Mouse (Mus musculus): ENCODE measurements at regions not wholly inside any gene's neighbourhood (a gene's known extent, or its start where the extent isn't known, plus 50 kb on each side); places are given as distances from the start of the nearest gene placed in this dataset.

DNA sequence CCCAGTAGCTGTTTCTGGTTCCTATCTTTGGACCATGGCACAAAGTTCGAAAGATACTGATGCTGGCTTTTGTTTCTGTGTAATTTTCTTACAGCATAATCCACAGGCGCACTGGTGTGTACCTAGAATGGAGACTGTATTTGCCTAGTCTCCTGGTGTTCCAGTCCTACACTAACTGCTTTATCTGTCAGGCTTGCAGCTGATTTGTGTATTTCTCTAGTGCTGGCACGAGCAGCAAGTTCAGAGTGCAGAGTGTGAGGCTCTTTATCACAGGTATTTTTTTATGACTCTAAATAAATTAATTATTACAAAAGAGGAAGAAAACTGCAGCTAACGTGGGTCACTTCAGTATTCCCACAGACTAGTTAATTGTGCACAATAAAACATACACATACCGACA lies 405.1 kb upstream of the Zeb2 start:
- WGBS: 68% methylated on average over 5 of the region's 5 CpGs
- no peak for ATAC-seq (ENCODE audit: insufficient number of reproducible peaks, low FRiP score)
- no peaks in the 10 kb centered on the region for H3K9me3 ChIP-seq (replicated peaks)
- H3K4me2 ChIP-seq: no peak overlapping the region
- no peak overlapping the region for H3K27ac ChIP-seq (ENCODE audit: poor library complexity, severe bottlenecking)
- no peaks in the 10 kb centered on the region for H3K36me3 ChIP-seq
- no peak overlapping the region for H3K9ac ChIP-seq
- H3K27me3 ChIP-seq (replicated peaks): no peaks in the 10 kb centered on the region
- no peak overlapping the region for H3K4me3 ChIP-seq
- peaks cover 6% of the 10 kb centered on the region; the same call in 1 of the 2 replicates for H3K4me1 ChIP-seq (replicated peaks)

DNA sequence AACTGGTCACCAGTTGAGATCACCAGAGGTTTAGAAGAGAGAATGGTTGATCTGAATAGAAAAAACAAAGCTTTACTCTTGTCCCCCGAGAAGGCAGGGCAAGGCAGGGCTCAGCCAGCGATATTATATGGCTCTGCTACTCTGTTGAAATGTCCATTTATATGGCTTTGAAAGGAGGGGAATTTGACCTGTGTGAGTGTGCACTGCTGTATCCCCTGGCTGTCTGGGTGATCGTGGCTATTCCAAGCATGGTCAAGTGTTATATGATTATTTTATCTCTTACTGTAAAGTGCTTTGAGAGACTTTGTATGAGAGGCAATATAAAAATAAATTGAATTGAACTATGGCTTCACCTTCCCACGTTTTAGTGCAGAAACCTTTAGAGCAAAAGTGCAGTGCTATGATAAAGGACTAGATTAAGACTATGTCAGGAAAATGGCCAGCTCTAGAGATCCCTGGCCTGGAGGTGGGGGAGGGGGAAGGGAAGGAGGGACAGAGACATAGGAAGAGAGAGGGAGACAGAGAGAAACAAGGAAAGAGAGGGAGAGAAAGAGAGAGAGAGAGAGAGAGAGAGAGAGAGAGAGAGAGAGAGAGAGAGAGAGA lies 402.5 kb upstream of the Zeb2 start:
- Histone ChIP-seq H3K36me3 (no peaks in the 10 kb centered on the region), H3K9me3 (replicated peaks) (no peaks in the 10 kb centered on the region), H3K9ac (no peak overlapping the region), H3K4me2 (no peak overlapping the region), H3K27ac (ENCODE audit: poor library complexity, severe bottlenecking) (0 out of 2 replicates have a peak overlapping the region, but pooled peaks have one; percentile 29), H3K4me1 (replicated peaks) (peaks cover 6% of the 10 kb centered on the region; the same call in 1 of the 2 replicates), H3K27me3 (replicated peaks) (no peaks in the 10 kb centered on the region), H3K4me3 (no peak overlapping the region)
- 18% methylated on average over 4 of the region's 4 CpGs for WGBS
- ATAC-seq (ENCODE audit: insufficient number of reproducible peaks, low FRiP score): no peak

DNA sequence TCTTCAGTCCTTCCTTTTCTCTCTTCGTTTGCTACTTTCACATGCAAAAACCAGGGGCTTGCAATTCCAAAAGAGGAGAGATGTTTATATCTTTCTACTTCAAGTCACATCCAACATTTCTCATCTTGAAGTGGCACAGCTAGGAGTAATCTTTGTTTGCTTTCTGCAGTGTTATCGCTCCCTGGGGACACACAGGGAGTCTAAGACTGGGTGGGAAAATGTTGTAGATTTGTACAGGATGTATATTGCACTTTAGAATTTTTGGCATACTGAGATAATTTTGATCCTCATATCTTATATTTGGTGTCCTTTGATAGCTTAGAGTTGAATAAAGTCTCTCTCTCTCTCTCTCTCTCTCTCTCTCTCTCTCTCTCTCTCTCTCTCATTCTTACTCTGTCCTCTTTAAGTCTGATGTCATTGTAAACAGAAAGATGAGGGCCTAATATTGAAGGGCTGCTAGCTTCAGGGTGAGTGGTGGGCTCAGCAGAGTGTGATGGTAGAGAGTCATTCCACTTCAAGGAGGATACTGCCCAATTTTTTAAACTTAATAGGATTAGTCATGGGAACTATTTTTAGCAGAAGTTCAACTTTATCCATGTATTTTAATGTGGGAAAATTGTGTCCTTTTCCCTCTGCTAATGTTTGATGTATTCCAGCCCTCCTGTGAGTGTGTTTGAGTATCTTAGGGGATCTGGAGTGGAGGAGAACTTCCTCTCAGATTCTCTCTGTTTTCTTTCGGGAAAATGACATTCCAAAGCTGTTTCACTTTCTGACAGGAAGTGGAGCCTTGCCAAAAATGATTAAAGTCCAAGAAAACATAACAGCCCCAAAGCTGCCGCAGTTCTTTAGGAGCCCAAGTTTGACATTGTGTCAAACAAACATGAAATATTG lies 397.3 kb upstream of the Zeb2 start:
- 35% methylated on average over 4 of the region's 4 CpGs for WGBS
- Histone ChIP-seq H3K36me3 (no peaks in the 10 kb centered on the region), H3K27me3 (replicated peaks) (no peaks in the 10 kb centered on the region), H3K27ac (ENCODE audit: poor library complexity, severe bottlenecking) (peak overlapping the region; percentile 68), H3K9me3 (replicated peaks) (no peaks in the 10 kb centered on the region), H3K4me2 (no peak overlapping the region), H3K4me3 (no peak overlapping the region), H3K4me1 (replicated peaks) (peaks cover 5% of the 10 kb centered on the region; the same call in 1 of the 2 replicates), H3K9ac (no peak overlapping the region)
- peak; percentile 45; the same call in 1 of the 2 replicates for ATAC-seq (ENCODE audit: insufficient number of reproducible peaks, low FRiP score)

DNA sequence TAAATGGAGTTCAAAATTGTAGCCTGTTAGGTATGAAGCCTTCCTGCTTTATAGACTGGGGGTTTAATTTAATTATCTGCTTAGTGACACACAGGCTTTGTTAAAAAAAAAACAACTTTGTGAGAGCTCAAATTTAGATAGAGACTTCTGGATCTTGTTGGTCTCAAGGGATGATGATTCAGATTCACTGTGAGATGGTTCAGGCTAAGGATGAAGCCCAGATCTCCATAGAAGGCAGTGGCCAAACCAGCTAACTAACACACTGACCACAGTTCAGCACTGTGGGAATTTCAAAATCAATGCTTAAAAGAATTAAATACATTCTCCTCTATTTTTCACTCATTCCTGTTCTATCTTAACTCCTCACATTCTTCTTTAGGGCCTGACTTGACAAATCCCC lies 395.7 kb upstream of the Zeb2 start:
- Histone ChIP-seq H3K27me3 (replicated peaks) (no peaks in the 10 kb centered on the region), H3K9ac (no peak overlapping the region), H3K27ac (ENCODE audit: poor library complexity, severe bottlenecking) (no peak overlapping the region), H3K4me3 (no peak overlapping the region), H3K4me2 (no peak overlapping the region), H3K36me3 (no peaks in the 10 kb centered on the region), H3K4me1 (replicated peaks) (no peaks in the 10 kb centered on the region), H3K9me3 (replicated peaks) (no peaks in the 10 kb centered on the region)
- no peak for ATAC-seq (ENCODE audit: insufficient number of reproducible peaks, low FRiP score)

DNA sequence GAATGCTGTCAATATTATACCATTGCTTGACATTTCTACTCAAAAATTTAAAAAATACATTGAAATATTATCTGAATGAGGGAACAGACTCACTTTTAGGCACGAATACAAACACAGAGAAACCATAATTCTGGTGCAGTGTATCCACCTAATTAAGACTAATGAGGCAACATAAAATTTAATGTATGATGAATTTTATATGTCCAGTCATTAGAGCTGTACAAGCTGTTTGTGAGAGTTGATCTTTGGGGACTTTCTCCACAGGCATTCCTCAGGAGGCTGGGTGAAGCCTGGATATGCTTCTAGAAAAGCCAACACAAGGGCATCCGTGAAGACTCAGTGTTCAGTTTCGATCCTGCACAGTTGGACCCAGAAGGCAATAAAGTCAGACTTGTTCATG lies 394.6 kb upstream of the Zeb2 start:
- no peaks in the 10 kb centered on the region for H3K36me3 ChIP-seq
- H3K4me2 ChIP-seq: no peak overlapping the region
- H3K4me3 ChIP-seq: no peak overlapping the region
- H3K4me1 ChIP-seq (replicated peaks): no peaks in the 10 kb centered on the region
- ATAC-seq (ENCODE audit: insufficient number of reproducible peaks, low FRiP score): no peak
- 89% methylated on average over 3 of the region's 3 CpGs for WGBS
- H3K9me3 ChIP-seq (replicated peaks): no peaks in the 10 kb centered on the region
- H3K9ac ChIP-seq: no peak overlapping the region
- H3K27ac ChIP-seq (ENCODE audit: poor library complexity, severe bottlenecking): no peak overlapping the region
- no peaks in the 10 kb centered on the region for H3K27me3 ChIP-seq (replicated peaks)

DNA sequence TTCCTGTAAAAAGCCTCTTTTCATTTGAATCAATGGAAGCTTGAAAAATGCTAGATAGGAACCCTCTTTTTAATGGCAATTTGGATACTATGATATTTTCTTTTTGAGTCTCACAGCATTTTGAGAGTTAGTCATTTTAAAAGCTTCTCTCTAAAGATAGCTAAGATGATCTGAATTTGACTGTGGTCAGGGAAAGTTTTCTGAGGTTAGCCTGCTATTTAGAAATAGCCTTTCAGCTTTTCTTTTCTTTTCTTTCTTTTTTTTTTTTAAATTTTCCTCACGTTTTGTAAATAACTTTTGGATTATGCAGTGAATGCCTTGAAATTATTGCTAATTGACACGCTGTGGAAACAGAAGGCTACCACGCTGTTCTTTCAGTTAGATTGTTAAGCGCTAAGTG lies 387.3 kb upstream of the Zeb2 start:
- no peaks in the 10 kb centered on the region for H3K27me3 ChIP-seq (replicated peaks)
- H3K27ac ChIP-seq (ENCODE audit: poor library complexity, severe bottlenecking): no peak overlapping the region
- no peaks in the 10 kb centered on the region for H3K4me1 ChIP-seq (replicated peaks)
- H3K9ac ChIP-seq: no peak overlapping the region
- ATAC-seq (ENCODE audit: insufficient number of reproducible peaks, low FRiP score): no peak
- H3K36me3 ChIP-seq: no peaks in the 10 kb centered on the region
- no peak overlapping the region for H3K4me3 ChIP-seq
- 80% methylated on average over 4 of the region's 4 CpGs for WGBS
- H3K9me3 ChIP-seq (replicated peaks): no peaks in the 10 kb centered on the region
- H3K4me2 ChIP-seq: no peak overlapping the region

DNA sequence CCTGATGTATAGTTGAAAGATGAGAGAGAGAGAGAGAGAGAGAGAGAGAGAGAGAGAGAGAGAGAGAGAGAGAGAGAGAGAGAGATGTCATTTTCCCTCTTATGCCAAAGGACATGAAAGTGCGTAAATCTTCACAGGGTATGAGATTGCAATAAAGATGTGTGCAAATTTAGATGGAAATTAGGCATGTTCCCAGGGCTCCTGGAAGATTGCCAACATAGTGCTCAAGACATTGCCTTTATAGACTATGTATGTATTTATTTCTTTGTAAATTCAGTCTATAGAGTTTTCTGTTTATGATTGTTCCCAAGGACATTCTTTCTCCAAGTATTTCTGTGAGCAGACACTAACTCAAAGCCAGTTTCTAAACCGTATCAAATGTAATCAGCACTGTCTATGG lies 376.5 kb upstream of the Zeb2 start:
- Histone ChIP-seq H3K36me3 (no peaks in the 10 kb centered on the region), H3K27me3 (replicated peaks) (no peaks in the 10 kb centered on the region), H3K27ac (ENCODE audit: poor library complexity, severe bottlenecking) (no peak overlapping the region), H3K4me2 (no peak overlapping the region), H3K4me3 (no peak overlapping the region), H3K4me1 (replicated peaks) (no peaks in the 10 kb centered on the region), H3K9ac (no peak overlapping the region), H3K9me3 (replicated peaks) (no peaks in the 10 kb centered on the region)
- WGBS: 86% methylated on average over 2 of the region's 2 CpGs
- ATAC-seq (ENCODE audit: insufficient number of reproducible peaks, low FRiP score): no peak

DNA sequence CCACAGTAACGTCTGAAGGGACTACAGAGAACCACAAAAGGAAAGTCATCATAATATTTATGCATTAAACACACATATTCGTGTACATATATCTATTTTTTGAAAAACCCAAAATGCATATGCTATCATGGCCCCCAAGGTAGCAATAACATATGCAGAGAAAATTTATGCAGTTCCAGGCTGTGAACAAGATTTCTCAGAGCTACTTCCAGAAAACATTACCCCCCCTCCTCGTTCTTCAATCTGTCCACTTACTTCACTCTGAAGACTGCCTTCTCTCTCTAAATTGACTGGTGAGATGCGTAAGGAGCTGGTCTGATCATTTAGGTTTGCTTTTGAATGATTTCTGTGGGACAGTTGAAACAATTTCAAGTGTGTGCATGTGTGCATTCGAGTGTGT lies 369.3 kb upstream of the Zeb2 start:
- Histone ChIP-seq H3K4me1 (replicated peaks) (no peaks in the 10 kb centered on the region), H3K9me3 (replicated peaks) (no peaks in the 10 kb centered on the region), H3K27ac (ENCODE audit: poor library complexity, severe bottlenecking) (no peak overlapping the region), H3K4me3 (no peak overlapping the region), H3K4me2 (no peak overlapping the region), H3K9ac (no peak overlapping the region), H3K36me3 (no peaks in the 10 kb centered on the region), H3K27me3 (replicated peaks) (no peaks in the 10 kb centered on the region)
- no peak for ATAC-seq (ENCODE audit: insufficient number of reproducible peaks, low FRiP score)
- 78% methylated on average over 5 of the region's 5 CpGs for WGBS

DNA sequence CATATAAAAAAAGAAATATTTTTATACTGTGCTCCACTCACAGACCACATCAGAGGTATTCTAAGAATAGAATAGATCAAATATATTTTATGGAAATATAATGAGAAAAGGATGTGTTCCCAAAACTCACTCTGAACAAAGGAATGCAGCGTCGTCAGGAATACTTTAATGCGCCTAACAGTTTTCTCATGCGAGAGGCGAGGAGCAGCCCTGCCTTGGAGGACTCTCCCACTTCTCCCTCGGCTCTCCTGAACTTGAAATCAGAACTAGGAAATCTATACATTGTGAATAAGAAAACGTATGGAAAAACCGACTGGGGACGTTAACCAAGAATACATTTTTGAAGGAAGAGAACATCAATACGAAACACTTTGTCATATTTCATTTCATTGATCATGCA lies 368.3 kb upstream of the Zeb2 start:
- Histone ChIP-seq H3K4me1 (replicated peaks) (no peaks in the 10 kb centered on the region), H3K27ac (ENCODE audit: poor library complexity, severe bottlenecking) (no peak overlapping the region), H3K9ac (no peak overlapping the region), H3K4me3 (no peak overlapping the region), H3K36me3 (no peaks in the 10 kb centered on the region), H3K9me3 (replicated peaks) (no peaks in the 10 kb centered on the region), H3K27me3 (replicated peaks) (no peaks in the 10 kb centered on the region), H3K4me2 (no peak overlapping the region)
- no peak for ATAC-seq (ENCODE audit: insufficient number of reproducible peaks, low FRiP score)
- WGBS: 78% methylated on average over 10 of the region's 10 CpGs

DNA sequence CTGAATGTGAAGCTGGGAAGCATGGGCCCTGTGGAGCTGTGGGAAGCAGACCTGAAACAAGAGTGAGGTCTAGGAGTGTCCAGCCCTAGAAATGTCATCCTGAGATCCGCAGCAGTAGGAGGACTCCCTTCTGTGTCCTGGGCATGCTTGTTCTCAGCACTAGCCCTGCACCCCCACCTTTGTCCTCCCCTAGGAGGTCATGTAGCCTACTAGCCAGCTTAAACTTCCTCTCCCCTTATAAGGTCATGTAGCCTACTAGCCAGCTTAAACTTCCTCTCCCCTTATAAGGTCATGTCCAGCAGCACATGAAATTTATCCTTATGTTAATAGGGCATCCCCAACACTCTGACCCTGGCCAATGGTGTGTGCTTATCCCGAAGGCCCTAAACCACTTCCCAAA lies 363.5 kb upstream of the Zeb2 start:
- H3K27ac ChIP-seq (ENCODE audit: poor library complexity, severe bottlenecking): no peak overlapping the region
- ATAC-seq (ENCODE audit: insufficient number of reproducible peaks, low FRiP score): no peak
- no peak overlapping the region for H3K4me3 ChIP-seq
- WGBS: 74% methylated on average over 2 of the region's 2 CpGs
- no peaks in the 10 kb centered on the region for H3K36me3 ChIP-seq
- H3K9ac ChIP-seq: no peak overlapping the region
- no peak overlapping the region for H3K4me2 ChIP-seq
- H3K4me1 ChIP-seq (replicated peaks): no peaks in the 10 kb centered on the region
- H3K9me3 ChIP-seq (replicated peaks): no peaks in the 10 kb centered on the region
- no peaks in the 10 kb centered on the region for H3K27me3 ChIP-seq (replicated peaks)

DNA sequence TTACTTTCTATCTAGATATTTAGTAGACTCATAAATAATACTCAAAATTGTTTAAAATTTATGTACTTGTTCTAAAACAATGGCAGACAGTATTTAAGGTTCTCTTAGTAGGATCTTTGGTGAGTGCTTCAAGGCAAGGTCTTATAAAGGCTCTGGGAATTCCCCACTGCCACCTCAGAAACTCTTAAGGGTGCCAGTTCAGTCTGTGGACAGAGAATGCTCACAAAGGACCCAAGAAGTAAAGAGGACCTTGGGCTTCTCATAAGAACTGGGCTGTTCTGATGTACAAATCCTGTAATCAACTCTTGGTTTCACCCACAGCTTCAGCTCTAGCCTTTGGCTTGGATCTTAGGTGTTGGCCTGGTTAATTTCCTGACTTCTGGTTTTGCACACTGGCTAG lies 358.8 kb upstream of the Zeb2 start:
- no peak overlapping the region for H3K9ac ChIP-seq
- no peak for ATAC-seq (ENCODE audit: insufficient number of reproducible peaks, low FRiP score)
- H3K4me1 ChIP-seq (replicated peaks): no peaks in the 10 kb centered on the region
- no peaks in the 10 kb centered on the region for H3K9me3 ChIP-seq (replicated peaks)
- H3K27me3 ChIP-seq (replicated peaks): no peaks in the 10 kb centered on the region
- H3K36me3 ChIP-seq: no peaks in the 10 kb centered on the region
- H3K4me3 ChIP-seq: no peak overlapping the region
- no peak overlapping the region for H3K27ac ChIP-seq (ENCODE audit: poor library complexity, severe bottlenecking)
- no peak overlapping the region for H3K4me2 ChIP-seq

DNA sequence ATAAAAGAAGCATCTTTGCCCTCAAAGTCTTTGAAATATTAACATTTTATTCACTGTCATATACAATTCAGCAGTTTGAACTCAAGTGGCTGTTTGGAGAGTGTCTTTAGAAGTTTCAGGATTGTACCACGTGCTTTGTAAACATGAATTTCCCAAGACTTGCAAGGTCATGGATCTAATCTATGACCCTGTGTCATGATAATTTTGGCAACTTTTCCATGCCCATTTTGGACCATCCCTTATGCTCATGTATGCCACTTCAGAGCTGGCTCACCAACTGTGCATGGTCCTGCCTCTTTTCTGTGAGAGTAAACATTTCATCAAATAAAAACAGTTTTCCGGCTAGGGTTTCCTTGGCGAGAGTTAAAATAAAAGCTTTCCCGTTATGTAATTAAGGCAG lies 347.1 kb upstream of the Zeb2 start:
- no peak overlapping the region for H3K4me3 ChIP-seq
- no peak overlapping the region for H3K27ac ChIP-seq (ENCODE audit: poor library complexity, severe bottlenecking)
- H3K36me3 ChIP-seq: no peaks in the 10 kb centered on the region
- no peak overlapping the region for H3K9ac ChIP-seq
- no peaks in the 10 kb centered on the region for H3K4me1 ChIP-seq (replicated peaks)
- H3K27me3 ChIP-seq (replicated peaks): no peaks in the 10 kb centered on the region
- H3K4me2 ChIP-seq: no peak overlapping the region
- WGBS: 84% methylated on average over 4 of the region's 4 CpGs
- ATAC-seq (ENCODE audit: insufficient number of reproducible peaks, low FRiP score): no peak
- no peaks in the 10 kb centered on the region for H3K9me3 ChIP-seq (replicated peaks)

Measured in heart, embryonic 12.5 days (tissue).